Mouse (Mus musculus) hindbrain, embryonic 11.5 days (tissue): ENCODE measurements around the gene Il23a. TPM values are rescaled to one million over a fixed set of nuclear protein-coding genes. Genes with fewer than 3 reads are reported as not detected.
"Not testable (repeated sequence)": the region's sequence is repeated elsewhere in the genome, so short reads cannot be mapped to it uniquely, and the experiment has no call there.

ENCODE experiments used
- ATAC-seq: fragments of 200-750 bp; cut with Nextera tagmentation; 2 replicates; pipeline ENCODE4 v1.8.0; 2017; ENCODE audit warnings: mild to moderate bottlenecking, moderate TSS enrichment, moderate library complexity; ENCODE audit not compliant: low FRiP score
- DNase-seq: peaks from one replicate; pipeline ENCODE4 v3.0.0-alpha.2; 2015; ENCODE audit warnings: low spot score
- H3K27ac ChIP-seq: fragments of 300-500 bp; sonication (generic); 2 replicates; pipeline ENCODE4 v1.5.1; 2014; ENCODE audit warnings: mild to moderate bottlenecking, low read depth, low read length
- H3K27me3 ChIP-seq: fragments of 300-500 bp; sonication (generic); 2 replicates; pipeline ENCODE4 v1.6.1; 2014; ENCODE audit warnings: mild to moderate bottlenecking, low read length, moderate library complexity, mixed read lengths; ENCODE audit not compliant: control insufficient read depth, insufficient read depth
- H3K36me3 ChIP-seq: fragments of 300-500 bp; sonication (generic); 2 replicates; pipeline ENCODE4 v1.6.1; 2014; ENCODE audit warnings: mild to moderate bottlenecking, low read length, moderate library complexity, mixed read lengths; ENCODE audit not compliant: control insufficient read depth, insufficient read depth
- H3K4me1 ChIP-seq: fragments of 300-500 bp; sonication (generic); replicated peaks from 2 replicates; pipeline ENCODE4 v1.6.1; 2014; ENCODE audit warnings: low read length, mixed read lengths; ENCODE audit not compliant: control insufficient read depth, insufficient read depth
- H3K4me2 ChIP-seq: fragments of 300-500 bp; sonication (generic); replicated peaks from 2 replicates; pipeline ENCODE4 v1.6.1; 2014; ENCODE audit warnings: mild to moderate bottlenecking, low read depth, low read length
- H3K4me3 ChIP-seq: fragments of 300-500 bp; sonication (generic); 2 replicates; pipeline ENCODE4 v1.5.1; 2014; ENCODE audit warnings: low read depth, low read length
- H3K9ac ChIP-seq: fragments of 300-500 bp; sonication (generic); 2 replicates; pipeline ENCODE4 v1.6.1; 2014; ENCODE audit warnings: low read depth, low read length
- H3K9me3 ChIP-seq: fragments of 300-500 bp; sonication (generic); 2 replicates; pipeline ENCODE4 v1.6.1; 2016; ENCODE audit warnings: low read length; ENCODE audit not compliant: control insufficient read depth
- WGBS: fragments of 180-500 bp; shearing (Covaris S2); extraction: QIAGEN DNeasy Blood & Tissue Kit; methylation state at CpG from one replicate; pipeline ENCODE4 v1.1.7; 2014; 5-methylcytosine and 5-hydroxymethylcytosine counted together
- polyA plus RNA-seq: library from polyadenylated mRNA; unstranded; fragments of >200 nt; fragmentation: Nextera tagmentation; extraction: Ambion mirVana; gene quantifications from 2 replicates; pipeline ENCODE4 v1.2.1, GENCODE M21; 2014

The Il23a gene
- polyA plus RNA-seq, 1 experiment from 2014 or later: 0.28 TPM

- Histone ChIP-seq H3K36me3 (peaks cover 2% of the 10 kb centered on the region; the same call in 1 of the 2 replicates), H3K4me3 (no peak overlapping the region), H3K4me1 (no peaks in the 10 kb centered on the region), H3K9ac (no peak overlapping the region), H3K27ac (no peak overlapping the region), H3K4me2 (no peak overlapping the region), H3K27me3 (no peaks in the 10 kb centered on the region), H3K9me3 (no peaks in the 10 kb centered on the region)
- DNase-seq: no peak
- no peak for ATAC-seq
- WGBS: 88% methylated on average over 6 of the region's 6 CpGs
Measured at GRCm38 (mm10) chr10:128280943-128281342, 17.6 kb downstream of the Il23a start.

DNA sequence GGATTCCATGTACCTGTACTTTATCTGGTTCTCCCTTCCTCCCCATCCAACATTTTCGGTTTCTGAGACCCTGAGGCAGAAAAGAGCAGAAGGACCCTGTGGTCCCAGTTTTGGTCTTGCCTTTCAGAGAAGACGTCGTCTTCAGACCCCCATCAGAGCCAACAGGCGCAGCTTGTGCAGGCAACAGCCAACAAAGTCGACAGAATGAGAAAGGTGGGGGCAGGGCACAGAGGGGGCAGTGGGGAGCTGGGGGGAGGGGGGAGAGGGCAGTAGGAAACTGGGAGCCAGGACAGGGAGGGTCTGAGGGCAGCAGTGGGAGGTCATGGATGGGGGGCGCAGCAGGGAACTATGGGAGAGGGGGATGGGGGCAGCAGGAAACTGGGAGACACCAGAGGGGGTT lies 20.4 kb downstream of the Il23a start:
- H3K4me1 ChIP-seq: no peaks in the 10 kb centered on the region
- peaks cover 2% of the 10 kb centered on the region; the same call in 1 of the 2 replicates for H3K36me3 ChIP-seq
- H3K27ac ChIP-seq: no peak overlapping the region
- H3K27me3 ChIP-seq: no peaks in the 10 kb centered on the region
- no peak for DNase-seq
- no peak for ATAC-seq
- H3K9ac ChIP-seq: no peak overlapping the region
- H3K9me3 ChIP-seq: no peaks in the 10 kb centered on the region
- 52% methylated on average over 6 of the region's 6 CpGs for WGBS
- H3K4me2 ChIP-seq: no peak overlapping the region
- H3K4me3 ChIP-seq: no peak overlapping the region

DNA sequence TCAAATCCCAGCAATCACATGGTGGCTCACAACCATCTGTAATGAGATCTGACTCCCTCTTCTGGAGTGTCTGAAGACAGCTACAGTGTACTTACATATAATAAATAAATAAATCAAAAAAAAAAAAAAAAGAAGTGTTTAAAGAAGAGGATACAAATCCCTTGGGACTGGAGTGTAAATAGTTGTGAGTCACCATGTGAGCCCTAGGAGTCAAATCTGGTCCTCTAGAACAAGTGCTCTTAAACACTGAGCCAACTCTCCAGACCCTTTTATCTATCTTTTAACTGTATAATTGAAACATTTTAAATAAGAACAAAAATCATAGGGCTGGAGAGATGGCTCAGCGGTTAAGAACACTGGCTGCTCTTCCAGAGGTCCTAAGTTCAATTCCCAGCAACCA lies 23.2 kb downstream of the Il23a start:
- H3K9me3 ChIP-seq, H3K27me3 ChIP-seq, H3K4me2 ChIP-seq, ATAC-seq, H3K36me3 ChIP-seq, H3K4me3 ChIP-seq, H3K4me1 ChIP-seq, DNase-seq, H3K27ac ChIP-seq, H3K9ac ChIP-seq: not testable (repeated sequence)
- 93% methylated on average over 1 of the region's 1 CpGs for WGBS

- not testable (repeated sequence) for ATAC-seq, H3K36me3 ChIP-seq, DNase-seq, H3K27me3 ChIP-seq, H3K4me3 ChIP-seq, H3K4me2 ChIP-seq, H3K4me1 ChIP-seq, H3K9me3 ChIP-seq, H3K27ac ChIP-seq, H3K9ac ChIP-seq
- WGBS: 92% methylated on average over 4 of the region's 7 CpGs
Measured at GRCm38 (mm10) chr10:128272819-128273439, 25.6 kb downstream of the Il23a start.

- Histone ChIP-seq H3K36me3 (0 out of 2 replicates have a peak, but pooled peaks cover 2% of the 10 kb centered on the region), H3K27ac (no peak overlapping the region), H3K9ac (no peak overlapping the region), H3K9me3 (no peaks in the 10 kb centered on the region), H3K27me3 (no peaks in the 10 kb centered on the region), H3K4me1 (no peaks in the 10 kb centered on the region), H3K4me3 (no peak overlapping the region), H3K4me2 (no peak overlapping the region)
- ATAC-seq: no peak
- 61% methylated on average over 2 of the region's 2 CpGs for WGBS
- no peak for DNase-seq
Measured at GRCm38 (mm10) chr10:128271883-128272282, 26.7 kb downstream of the Il23a start.

- no peaks in the 10 kb centered on the region for H3K9me3 ChIP-seq
- peak overlapping the region; percentile 78 for H3K4me3 ChIP-seq
- DNase-seq (no peak), ATAC-seq (no peak)
- H3K9ac ChIP-seq: peak overlapping the region; percentile 92
- no peaks in the 10 kb centered on the region for H3K27me3 ChIP-seq
- peak overlapping the region; percentile 63 for H3K4me2 ChIP-seq
- 43% methylated on average over 7 of the region's 7 CpGs for WGBS
- no peaks in the 10 kb centered on the region for H3K4me1 ChIP-seq
- no peaks in the 10 kb centered on the region for H3K36me3 ChIP-seq
- peak overlapping the region; percentile 77 for H3K27ac ChIP-seq
Measured at GRCm38 (mm10) chr10:128270866-128271265, 27.7 kb downstream of the Il23a start.

DNA sequence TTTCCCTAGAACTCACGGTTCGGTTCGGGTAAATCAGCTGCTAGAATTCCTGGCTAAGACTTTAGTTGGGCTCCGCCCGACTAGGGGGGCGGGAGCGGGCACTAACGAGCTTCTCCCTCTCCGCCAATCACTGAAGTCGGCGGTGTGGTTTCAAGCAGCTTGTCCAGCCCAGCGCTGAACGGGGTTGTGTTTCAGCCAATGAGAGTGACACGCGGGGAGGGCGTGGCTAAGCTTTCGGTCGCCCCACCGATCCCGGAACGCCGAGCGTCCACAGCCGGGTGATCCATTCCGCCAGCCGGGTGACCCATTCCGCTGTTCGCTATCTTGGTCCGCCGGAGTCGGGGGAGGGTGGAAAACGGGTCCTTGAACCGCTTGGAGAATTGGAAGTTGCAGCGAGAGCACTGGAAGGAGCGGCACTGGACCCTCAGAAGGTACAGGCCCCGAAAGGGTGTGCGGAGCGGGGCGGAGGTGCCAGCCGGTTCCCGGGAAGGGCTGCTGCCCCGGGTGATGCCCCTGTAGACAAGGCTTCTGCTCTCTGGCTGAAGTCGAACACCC lies 28.2 kb downstream of the Il23a start, which contains the start of gene Stat2:
Gene Stat2, plus strand, starts transcription at position 273 of the 555 bp plus-strand sequence.
- peak within 1 kb of the TSS; percentile 77 for H3K27ac ChIP-seq
- H3K4me1 ChIP-seq: no peaks in the 10 kb centered on the region
- H3K4me3 ChIP-seq: peak within 1 kb of the TSS; percentile 78
- peak; percentile 96 for DNase-seq
- no peaks in the 10 kb centered on the region for H3K27me3 ChIP-seq
- H3K36me3 ChIP-seq: no peaks in the 10 kb centered on the region
- peak within 1 kb of the TSS; percentile 63 for H3K4me2 ChIP-seq
- WGBS: under 1% methylated on average over 42 of the region's 43 CpGs
- peak; percentile 99 for ATAC-seq
- H3K9me3 ChIP-seq: no peaks in the 10 kb centered on the region
- peak within 1 kb of the TSS; percentile 92 for H3K9ac ChIP-seq

DNA sequence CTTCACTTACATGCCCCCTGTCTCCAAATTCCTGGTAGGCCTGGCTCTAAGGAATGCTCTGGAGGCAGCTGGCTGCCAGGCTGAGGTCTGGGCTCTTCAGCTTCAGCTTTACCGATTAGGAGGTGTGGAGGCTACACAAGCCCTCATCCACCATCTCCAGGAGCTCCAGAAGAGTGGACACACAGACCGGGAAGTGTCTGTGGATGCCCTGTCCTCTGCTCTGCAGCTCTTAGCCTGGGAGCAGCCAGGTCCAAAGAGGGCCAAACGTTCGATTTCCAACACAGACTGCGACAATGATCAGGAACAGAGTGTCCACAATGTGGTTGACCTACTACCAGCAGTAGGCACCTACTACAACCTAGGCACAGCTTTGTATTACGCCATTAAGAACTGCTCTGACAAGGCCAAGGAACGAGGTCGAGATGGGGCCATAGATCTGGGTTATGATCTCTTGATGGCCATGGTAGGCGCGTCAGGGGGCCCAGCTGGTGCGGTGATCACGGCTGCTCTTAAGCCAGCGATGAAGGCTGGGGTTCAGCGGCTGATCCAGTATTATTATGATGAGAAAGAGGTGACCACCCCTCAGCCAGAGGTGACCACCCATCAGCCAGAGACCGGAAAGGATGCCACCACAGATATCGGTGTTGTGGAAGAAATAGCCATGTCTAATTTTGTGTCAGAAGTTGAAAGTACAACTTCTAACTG lies 29.2 kb downstream of the Il23a start:
- H3K36me3 ChIP-seq: no peaks in the 10 kb centered on the region
- ATAC-seq: no peak
- H3K9ac ChIP-seq: no peak overlapping the region; the same call in 1 of the 2 replicates
- no peaks in the 10 kb centered on the region for H3K9me3 ChIP-seq
- no peak overlapping the region for H3K27ac ChIP-seq
- no peak for DNase-seq
- WGBS: 90% methylated on average over 16 of the region's 16 CpGs
- no peaks in the 10 kb centered on the region for H3K27me3 ChIP-seq
- no peak overlapping the region; the same call in 1 of the 2 replicates for H3K4me3 ChIP-seq
- no peaks in the 10 kb centered on the region for H3K4me1 ChIP-seq
- no peak overlapping the region for H3K4me2 ChIP-seq
